Mouse (Mus musculus) intestine, postnatal 0 days (tissue): ENCODE data around the gene Vmn2r96. TPM values are rescaled to one million over a fixed set of nuclear protein-coding genes. Genes with fewer than 3 reads are reported as not detected.

ENCODE experiments used
- ATAC-seq: fragments of 200-750 bp; cut with Nextera tagmentation; 2 replicates; pipeline ENCODE4 v1.8.0; 2017; ENCODE audit warnings: mild to moderate bottlenecking, moderate TSS enrichment, moderate library complexity
- H3K27ac ChIP-seq: fragments of 300-500 bp; sonication (generic); 2 replicates; pipeline ENCODE4 v1.5.1; 2014; ENCODE audit warnings: mild to moderate bottlenecking, low read depth, low read length, moderate library complexity
- H3K27me3 ChIP-seq: fragments of 300-500 bp; sonication (generic); replicated peaks from 2 replicates; pipeline ENCODE4 v1.6.1; 2014; ENCODE audit warnings: low read length, mixed read lengths; ENCODE audit not compliant: control insufficient read depth, insufficient read depth
- H3K36me3 ChIP-seq: fragments of 300-500 bp; sonication (generic); 2 replicates; pipeline ENCODE4 v1.6.1; 2014; ENCODE audit warnings: mild to moderate bottlenecking, moderate library complexity; ENCODE audit not compliant: control insufficient read depth, insufficient read depth
- H3K4me1 ChIP-seq: fragments of 300-500 bp; sonication (generic); replicated peaks from 2 replicates; pipeline ENCODE4 v1.6.1; 2014; ENCODE audit warnings: antibody characterized with exemption, low read length, mixed read lengths; ENCODE audit not compliant: control insufficient read depth, insufficient read depth
- H3K4me2 ChIP-seq: fragments of 300-500 bp; sonication (generic); replicated peaks from 2 replicates; pipeline ENCODE4 v1.6.1; 2014; ENCODE audit warnings: low read depth, mild to moderate bottlenecking, moderate library complexity
- H3K4me3 ChIP-seq: fragments of 300-500 bp; sonication (generic); 2 replicates; pipeline ENCODE4 v1.5.1; 2014; ENCODE audit warnings: low read depth, low read length
- H3K9ac ChIP-seq: fragments of 300-500 bp; sonication (generic); 2 replicates; pipeline ENCODE4 v1.6.1; 2014; ENCODE audit warnings: mild to moderate bottlenecking, low read depth, low read length
- H3K9me3 ChIP-seq: fragments of 300-500 bp; sonication (generic); 2 replicates; pipeline ENCODE4 v1.6.1; 2016; ENCODE audit warnings: mixed run types; ENCODE audit not compliant: control insufficient read depth
- CTCF ChIP-seq: sonication (generic); IDR thresholded peaks from 2 replicates; pipeline ENCODE4 v1.5.1; 2016; ENCODE audit warnings: low read depth, mild to moderate bottlenecking, control low read depth, antibody characterized with exemption, moderate library complexity
- polyA plus RNA-seq: library from polyadenylated mRNA; unstranded; fragments of >200 nt; fragmentation: Nextera tagmentation; extraction: Ambion mirVana; gene quantifications from 2 replicates; pipeline ENCODE4 v1.2.1, GENCODE M21; 2015

Vmn2r96 gene
- polyA plus RNA-seq, 1 experiment from 2014 or later, result not detected

- H3K4me1 ChIP-seq, result no peaks in the 10 kb centered on the region
- H3K4me3 ChIP-seq, result no peak overlapping the region
- H3K4me2 ChIP-seq, result no peak overlapping the region
- no peak for TF ChIP-seq CTCF
- H3K9ac ChIP-seq, result no peak overlapping the region
- ATAC-seq, result no peak
- no peak overlapping the region for H3K27ac ChIP-seq
- no peaks in the 10 kb centered on the region for H3K27me3 ChIP-seq
- no peaks in the 10 kb centered on the region for H3K36me3 ChIP-seq
- no peaks in the 10 kb centered on the region for H3K9me3 ChIP-seq
Observed at GRCm38 (mm10) chr17:18626532-18626931, 53.6 kb downstream of the Vmn2r96 start.

Other genes starting within 250 kb of the Vmn2r96 start
- not detected in 2 replicates for gene Vmn2r95, start 149.1 kb upstream of the Vmn2r96 start, polyA plus RNA-seq